Mouse (Mus musculus): Measurements from ENCODE around the gene Krtap13-1.
A peak's percentile ranks its signal among the peaks of the same experiment; 100 is the strongest.
"Not testable (repeated sequence)": the region's sequence is repeated elsewhere in the genome, so short reads cannot be mapped to it uniquely, and the experiment has no call there.

The Krtap13-1 gene

DNA sequence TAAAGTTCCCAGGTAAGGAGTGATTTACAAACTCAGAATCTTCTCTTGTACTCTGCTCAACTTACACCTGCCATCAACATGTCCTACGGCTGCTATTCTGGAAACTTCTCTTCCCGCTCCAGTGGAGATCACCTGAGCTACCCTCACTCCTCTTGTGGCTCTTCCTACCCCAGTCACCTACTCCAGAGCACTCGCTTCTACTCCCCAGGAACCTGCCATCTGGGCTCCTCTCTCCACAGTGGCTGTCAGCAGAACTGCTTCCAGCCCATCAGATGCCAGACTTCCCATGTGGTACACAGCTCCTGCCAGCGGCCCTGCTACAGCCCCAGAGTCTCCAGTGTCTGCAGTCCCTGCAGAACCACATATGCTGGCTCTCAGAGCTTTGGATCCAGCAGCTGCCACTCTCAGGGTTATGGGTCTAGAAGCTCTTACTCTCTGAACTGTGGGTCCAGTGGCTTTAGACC lies at the start of gene Krtap13-1:
Gene Krtap13-1 (plus strand): TSS at position 51 of the 464 bp plus-strand sequence.
- peak in 1 of 2 experiments; percentile 39 for DNase-seq (ENCODE audit: low spot score in 2 of 2)

- DNase-seq (ENCODE audit: low spot score in 2 of 2) = peak in 1 of 2 experiments; percentile 31
These were observed 49.6 kb upstream of the Krtap13-1 start for GRCm38 (mm10) chr16:88679099-88679498.

GRCm38 (mm10) chr16:88681282-88681681 lies 47.4 kb upstream of the Krtap13-1 start:
- DNase-seq (ENCODE audit: low spot score in 2 of 2) = no peak

DNA sequence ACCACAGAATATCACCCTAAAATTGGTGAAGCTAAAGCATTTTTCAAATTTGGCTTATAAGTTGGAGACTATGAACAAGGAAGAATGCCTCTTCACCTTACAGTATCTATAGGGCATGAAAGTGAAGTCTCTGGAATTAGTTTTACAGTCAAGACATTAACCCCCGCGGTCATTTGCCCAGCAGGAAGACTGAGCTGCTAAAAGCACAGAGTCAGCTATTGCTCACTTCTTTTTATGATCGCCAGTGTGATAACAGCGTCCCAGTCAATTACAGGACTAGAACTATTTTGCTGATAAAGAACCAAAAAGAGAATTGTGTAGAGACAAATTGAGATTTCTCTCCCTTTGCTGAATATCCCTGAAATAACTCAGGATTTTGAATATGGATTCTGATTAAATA lies 32.4 kb upstream of the Krtap13-1 start:
- no peak for DNase-seq (ENCODE audit: low spot score in 2 of 2)

GRCm38 (mm10) chr16:88701072-88701864 lies 27.4 kb upstream of the Krtap13-1 start:
- DNase-seq (ENCODE audit: low spot score in 2 of 2) = no peak

- peak in 1 of 2 experiments; percentile 46 for DNase-seq (ENCODE audit: low spot score in 2 of 2)
These were observed 21.1 kb upstream of the Krtap13-1 start, which contains the start of gene 2310061N02Rik for GRCm38 (mm10) chr16:88707496-88708012. Gene 2310061N02Rik, minus strand, starts transcription at chr16:88707962.

DNA sequence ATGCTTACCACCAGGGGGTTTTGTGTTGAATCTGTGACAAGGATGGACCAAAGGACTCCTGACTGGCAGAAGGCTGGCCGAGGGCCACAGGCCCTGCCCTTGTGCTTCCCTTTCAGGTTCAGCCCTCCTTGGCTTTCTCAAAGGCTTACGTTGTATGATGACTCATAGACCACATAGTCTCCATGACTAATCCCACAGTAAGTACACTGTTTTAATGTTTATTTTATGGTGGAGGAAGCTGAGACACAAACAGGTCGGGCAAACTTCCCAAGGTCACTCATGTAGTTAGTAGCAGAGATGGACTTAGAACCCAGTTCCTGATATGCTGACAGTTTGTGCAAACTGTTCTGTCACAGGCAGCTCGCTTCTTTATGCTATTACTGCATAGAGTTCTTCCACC lies 17.9 kb upstream of the Krtap13-1 start:
- DNase-seq (ENCODE audit: low spot score in 2 of 2) = no peak

DNA sequence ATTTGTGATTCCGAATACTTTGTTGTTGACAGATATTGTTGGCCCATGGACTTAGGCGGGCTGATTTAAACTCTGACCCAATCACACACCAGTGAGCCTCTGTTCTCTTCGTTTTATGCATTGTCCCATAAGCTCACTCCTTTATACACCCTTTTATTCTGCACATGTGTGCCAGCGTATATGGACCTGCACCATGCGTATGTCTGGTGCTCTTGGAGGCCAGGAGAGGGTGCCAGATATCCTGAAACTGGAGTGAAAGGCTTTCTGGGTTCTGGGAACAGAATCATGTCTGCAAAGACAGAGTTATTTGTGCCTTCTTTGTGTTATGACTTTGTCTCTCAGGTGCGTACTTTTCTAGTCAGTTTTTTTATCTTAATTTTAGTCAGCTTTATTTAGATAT lies 17.4 kb upstream of the Krtap13-1 start:
- DNase-seq (ENCODE audit: low spot score in 2 of 2) = no peak

DNA sequence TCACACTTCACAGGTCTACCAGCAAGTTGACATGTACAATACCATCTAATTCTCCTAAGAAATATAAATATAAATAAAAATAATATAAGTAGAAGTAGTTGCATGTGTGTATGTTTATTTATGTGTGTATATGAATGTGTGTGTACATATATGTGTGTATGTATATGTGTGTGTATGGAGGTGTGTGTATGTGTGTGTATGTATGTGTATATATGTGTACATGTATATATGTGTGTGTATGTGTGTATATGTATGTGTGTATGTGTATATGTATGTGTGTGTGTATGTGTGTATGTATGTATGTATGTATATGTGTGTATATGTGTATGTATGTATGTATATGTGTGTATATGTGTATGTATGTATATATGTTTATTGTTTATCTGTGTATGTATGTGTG lies 12.1 kb upstream of the Krtap13-1 start:
- DNase-seq (ENCODE audit: low spot score in 2 of 2) = no peak

DNA sequence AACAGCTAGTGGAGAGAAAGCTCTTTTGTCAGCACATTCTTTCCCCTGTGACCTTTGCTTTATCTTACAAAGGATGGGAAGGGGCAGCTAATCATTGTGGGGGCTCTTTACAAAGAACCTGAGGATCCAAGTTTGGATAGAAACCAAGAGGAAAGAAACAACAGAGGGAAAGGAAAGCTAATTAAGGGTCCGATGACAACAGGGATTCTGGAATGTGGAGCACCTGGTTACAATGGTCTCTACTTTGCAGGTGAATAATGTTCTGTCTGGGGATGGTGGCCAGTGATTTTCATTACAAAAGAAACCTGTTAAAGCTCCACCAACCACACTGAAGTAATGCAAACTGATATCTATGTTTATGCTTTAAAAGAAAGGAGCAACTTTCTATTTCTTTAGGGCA lies 8.6 kb upstream of the Krtap13-1 start:
- no peak for DNase-seq (ENCODE audit: low spot score in 2 of 2)

DNA sequence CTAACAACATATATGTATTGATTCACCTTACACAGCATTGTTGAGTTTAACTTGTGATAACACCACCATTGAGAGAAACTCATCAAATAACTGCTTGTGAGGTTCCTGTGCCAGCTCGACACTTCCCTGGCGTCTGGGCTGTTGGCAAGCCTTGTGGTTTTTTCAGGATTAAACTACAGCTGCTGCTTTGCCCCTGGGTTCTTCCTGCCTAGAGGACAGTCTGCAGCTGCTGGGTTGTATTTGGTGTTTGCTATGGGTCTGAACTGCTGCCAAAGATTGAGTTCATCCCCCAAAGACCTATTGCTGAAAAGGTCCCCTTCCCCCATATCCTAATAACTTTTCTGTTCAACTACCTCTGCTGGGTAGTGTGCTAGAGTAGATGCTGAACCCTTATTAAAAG lies 6.7 kb downstream of the Krtap13-1 start:
- peak in 1 of 2 experiments; percentile 11 for DNase-seq (ENCODE audit: low spot score in 2 of 2)

DNA sequence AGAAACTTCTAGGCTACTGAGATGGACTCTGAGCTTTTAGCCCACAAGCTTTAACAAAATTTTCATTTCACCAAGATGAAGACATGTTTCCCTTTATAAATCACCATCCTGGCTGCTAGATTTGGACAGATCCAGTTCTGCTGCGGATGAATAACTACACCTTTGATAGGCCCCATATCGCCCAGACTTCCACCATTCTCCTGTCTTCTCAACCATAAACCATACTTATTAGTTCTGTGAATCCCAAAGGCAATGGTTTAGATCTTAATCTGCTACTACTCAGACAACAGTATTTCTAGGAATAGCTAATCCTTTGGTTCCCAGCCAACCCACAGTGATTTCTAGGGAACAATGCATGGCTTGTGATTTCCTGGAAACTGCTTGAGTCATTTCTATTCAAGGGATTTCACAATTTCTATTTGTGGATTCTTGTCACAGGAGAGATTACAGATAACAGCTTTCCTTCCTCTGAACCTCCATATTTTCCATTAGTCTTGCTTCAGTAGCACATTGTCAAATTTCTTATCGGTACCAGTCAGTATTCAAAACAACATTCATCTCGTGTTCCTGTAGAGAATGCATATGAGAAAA lies 16.2 kb downstream of the Krtap13-1 start:
- no peak for DNase-seq (ENCODE audit: low spot score in 2 of 2)

DNA sequence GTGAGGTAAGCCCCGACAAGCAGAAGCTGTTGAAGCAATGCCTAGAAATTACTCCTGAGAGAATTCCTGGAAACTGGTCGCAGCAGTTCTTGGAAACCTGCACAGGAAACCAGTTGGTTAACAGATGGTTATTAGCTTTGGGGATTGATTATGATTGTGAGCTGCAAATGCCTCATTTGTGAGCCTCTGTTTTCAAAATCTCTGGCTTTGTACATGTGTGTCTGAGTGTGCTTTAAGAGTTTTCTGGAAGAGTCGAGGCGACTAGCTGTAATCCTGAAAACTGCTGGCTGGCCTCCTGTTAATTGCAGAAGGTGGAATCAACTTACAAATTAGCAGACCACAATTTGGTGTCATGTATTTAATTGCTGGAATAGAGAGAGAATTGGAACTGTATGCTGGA lies 19.3 kb downstream of the Krtap13-1 start:
- no peak for DNase-seq (ENCODE audit: low spot score in 2 of 2)

GRCm38 (mm10) chr16:88751535-88751934 lies 22.9 kb downstream of the Krtap13-1 start, which contains the start of gene Krtap13:
Gene Krtap13, minus strand, starts transcription at chr16:88751635.
- DNase-seq (ENCODE audit: low spot score in 2 of 2) = not testable (repeated sequence)

DNA sequence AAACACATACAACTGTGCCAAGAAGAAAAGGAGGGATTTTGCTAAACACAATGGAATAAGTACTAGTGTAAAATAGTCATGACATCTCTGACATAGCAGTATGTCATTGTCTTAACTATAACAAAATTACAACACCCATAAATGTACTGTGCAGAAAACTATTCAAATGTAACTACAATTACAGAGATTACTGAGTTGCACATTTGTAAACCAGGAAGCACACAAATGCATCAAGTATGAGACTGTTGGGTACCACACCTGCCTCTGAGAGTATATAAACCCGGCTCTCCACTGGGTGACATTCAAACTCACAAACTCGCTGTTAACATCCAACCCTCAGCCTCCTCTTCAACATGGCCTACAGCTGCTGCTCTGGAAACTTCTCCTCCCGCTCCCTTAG lies 29.9 kb downstream of the Krtap13-1 start, which contains the start of gene 2310034C09Rik:
Gene 2310034C09Rik (plus strand): TSS at position 301 of the 400 bp plus-strand sequence.
- DNase-seq (ENCODE audit: low spot score in 2 of 2) = not testable (repeated sequence)

GRCm38 (mm10) chr16:88774106-88774505 lies 45.4 kb downstream of the Krtap13-1 start, which contains the start of gene 2310057N15Rik:
Gene 2310057N15Rik, minus strand, starts transcription at chr16:88774206.
- no peak for DNase-seq (ENCODE audit: low spot score in 2 of 2)

- DNase-seq (ENCODE audit: low spot score in 2 of 2) = no peak
These were observed 48.9 kb downstream of the Krtap13-1 start, which contains the start of gene Gm5965 for GRCm38 (mm10) chr16:88777596-88777995. Gene Gm5965, plus strand, starts transcription at chr16:88777896.
